9 mouse cellular contexts compared by ENCODE assay signal in genomic region chrX:142469048-142469634, GRCm38 (mm10).
A peak's percentile ranks its signal among the peaks of the same experiment; 100 is the strongest.
DNase-seq lines count a peak whose midpoint lies in the region; TF ChIP-seq lines count a peak whose summit lies in the region.
"Had no signal": no experiment of that assay in that cellular context is flagged by ENCODE, and none has a peak within 500 bp of the region (broad histone marks: within the 10 kb centered on the region; RNA-seq: fewer than 3 reads in every experiment).

No protein-coding gene starts in this region.

- no peak for TF ChIP-seq POLR2A in lung, adult 2 months (IDR thresholded peaks at IDR 0.05; ENCODE audit: borderline replicate concordance, extremely low read depth, low read depth, low read length)

- no peak for TF ChIP-seq CTCF in lung, adult 2 months (IDR thresholded peaks at IDR 0.05; ENCODE audit: insufficient read depth, low read length)

- no peak overlapping the region for H3K4me3 ChIP-seq in lung, adult 2 months (replicated peaks; ENCODE audit: extremely low read depth, low read depth, low read length)
- H3K4me3 ChIP-seq: heart, embryonic 13.5 days had no signal

- peak; percentile 8 to 39 for DNase-seq in lung, adult 18-20 months
- no peak for DNase-seq in lung, adult 2 months
- peak; percentile 10 to 20 for DNase-seq in CD8-positive naive resting alpha-beta T cell, adult 2 months (ENCODE audit: low read depth in 2 of 2, low spot score in 2 of 2)
- DNase-seq in ZHBTc4 (ENCODE audit: low read depth, low spot score), result peak; percentile 35
- DNase-seq in mesoderm, embryonic 11.5 days (ENCODE audit: low read depth, low spot score), result peak; percentile 34
- DNase-seq in layer of hippocampus, adult 11-12 months (ENCODE audit: low spot score), result no peak
- no peak for DNase-seq in cerebellum, adult 8-10 months
- DNase-seq: layer of hippocampus, postnatal 36 days had no signal

- H3K4me1 ChIP-seq in lung, adult 2 months (ENCODE audit: control insufficient read depth, insufficient read depth, low read length), result no peaks in the 10 kb centered on the region; the same call in 1 of the 2 replicates

- 35% methylated on average over 7 of the region's 7 CpGs for WGBS in lung, adult 2 months

Comparison
In these comparisons a context has a peak if more than half of its experiments do, and no peak if none do; other contexts are left out.
1. DNase-seq: peak in lung, adult 18-20 months (2 of 2), CD8-positive naive resting alpha-beta T cell, adult 2 months (2 of 2), ZHBTc4 (single experiment) and mesoderm, embryonic 11.5 days (single experiment); none in lung, adult 2 months (single experiment), layer of hippocampus, adult 11-12 months (single experiment) and cerebellum, adult 8-10 months (single experiment).